Mouse (Mus musculus) cortical plate, adult 2 months (tissue): ENCODE data around the gene Trip10.

Experiments
- CTCF ChIP-seq: fragments of 200-500 bp; IDR thresholded peaks from 2 replicates; pipeline ENCODE4 v1.5.1; 2011; ENCODE audit warnings: mild to moderate bottlenecking, control low read depth, low read length; ENCODE audit not compliant: insufficient read depth; ENCODE audit errors: extremely low read depth
- POLR2A ChIP-seq: fragments of 200-500 bp; IDR thresholded peaks from 2 replicates; pipeline ENCODE4 v1.6.1; 2011; ENCODE audit warnings: mild to moderate bottlenecking, low read length, control low read depth; ENCODE audit not compliant: insufficient read depth; ENCODE audit errors: extremely low read depth

- TF ChIP-seq POLR2A (no peak), CTCF (no peak)
Measured at GRCm38 (mm10) chr17:57243650-57244370, 5.4 kb upstream of the Trip10 start.
